Mouse (Mus musculus) neural tube, embryonic 13.5 days (tissue): Measurements from ENCODE around the gene Ints12. TPM values are rescaled to one million over a fixed set of nuclear protein-coding genes. Genes with fewer than 3 reads are reported as not detected.
A peak's percentile ranks its signal among the peaks of the same experiment; 100 is the strongest.

Experiments
- ATAC-seq: fragments of 200-750 bp; cut with Nextera tagmentation; 2 replicates; pipeline ENCODE4 v1.8.0; 2017; ENCODE audit warnings: low read depth, mild to moderate bottlenecking, moderate TSS enrichment, moderate library complexity
- H3K27ac ChIP-seq: fragments of 300-500 bp; sonication (generic); replicated peaks from 2 replicates; pipeline ENCODE4 v1.5.1; 2015; ENCODE audit warnings: moderate library complexity, mild to moderate bottlenecking, inconsistent platforms
- H3K27me3 ChIP-seq: fragments of 300-500 bp; sonication (generic); 2 replicates; pipeline ENCODE4 v1.6.1; 2015; ENCODE audit warnings: mild to moderate bottlenecking, inconsistent platforms
- H3K36me3 ChIP-seq: fragments of 300-500 bp; sonication (generic); 2 replicates; pipeline ENCODE4 v1.6.1; 2015; ENCODE audit warnings: mild to moderate bottlenecking, inconsistent platforms
- H3K4me1 ChIP-seq: fragments of 300-500 bp; sonication (generic); replicated peaks from 2 replicates; pipeline ENCODE4 v1.6.1; 2015; ENCODE audit warnings: inconsistent platforms
- H3K4me2 ChIP-seq: fragments of 300-500 bp; sonication (generic); 2 replicates; pipeline ENCODE4 v1.6.1; 2015; ENCODE audit warnings: inconsistent platforms, mild to moderate bottlenecking, moderate library complexity
- H3K4me3 ChIP-seq: fragments of 300-500 bp; sonication (generic); 2 replicates; pipeline ENCODE4 v1.5.1; 2015; ENCODE audit warnings: mild to moderate bottlenecking, inconsistent platforms
- H3K9ac ChIP-seq: fragments of 300-500 bp; sonication (generic); 2 replicates; pipeline ENCODE4 v1.6.1; 2015; ENCODE audit warnings: moderate library complexity, mild to moderate bottlenecking, inconsistent platforms
- H3K9me3 ChIP-seq: fragments of 300-500 bp; sonication (generic); 2 replicates; pipeline ENCODE4 v1.6.1; 2016; ENCODE audit warnings: inconsistent platforms
- WGBS: fragments of 180-500 bp; shearing (Covaris S2); methylation state at CpG from one replicate; pipeline ENCODE4 v1.1.7; 2015; 5-methylcytosine and 5-hydroxymethylcytosine counted together
- polyA plus RNA-seq: library from polyadenylated mRNA; unstranded; fragments of >200 nt; fragmentation: Nextera tagmentation; extraction: Ambion mirVana; gene quantifications from 2 replicates; pipeline ENCODE4 v1.2.1, GENCODE M21; 2015

Gene Ints12
- polyA plus RNA-seq, 1 experiment from 2014 or later, result 18.0 TPM

- Histone ChIP-seq H3K4me2 (no peak overlapping the region), H3K27me3 (no peaks in the 10 kb centered on the region), H3K4me3 (no peak overlapping the region), H3K9me3 (no peaks in the 10 kb centered on the region), H3K4me1 (peaks cover 13% of the 10 kb centered on the region), H3K36me3 (peaks cover 48% of the 10 kb centered on the region), H3K9ac (no peak overlapping the region), H3K27ac (no peak overlapping the region)
- no peak for ATAC-seq
- WGBS, result 96% methylated on average over 4 of the region's 4 CpGs
Observed at GRCm38 (mm10) chr3:133098336-133098735, 6.7 kb downstream of the Ints12 start.

GRCm38 (mm10) chr3:133098909-133099308 is 7.3 kb downstream of the Ints12 start:
- Histone ChIP-seq H3K4me2 (no peak overlapping the region), H3K9ac (no peak overlapping the region), H3K4me1 (peaks cover 9% of the 10 kb centered on the region), H3K9me3 (no peaks in the 10 kb centered on the region), H3K27me3 (no peaks in the 10 kb centered on the region), H3K36me3 (peaks cover 54% of the 10 kb centered on the region), H3K4me3 (no peak overlapping the region), H3K27ac (no peak overlapping the region)
- 95% methylated on average over 2 of the region's 2 CpGs for WGBS
- ATAC-seq, result no peak

- Histone ChIP-seq H3K36me3 (peaks cover 76% of the 10 kb centered on the region), H3K27me3 (no peaks in the 10 kb centered on the region), H3K4me1 (no peaks in the 10 kb centered on the region), H3K27ac (no peak overlapping the region), H3K9me3 (no peaks in the 10 kb centered on the region), H3K4me3 (no peak overlapping the region), H3K4me2 (no peak overlapping the region), H3K9ac (no peak overlapping the region)
- no peak for ATAC-seq
- WGBS, result 93% methylated on average over 3 of the region's 3 CpGs
Observed at GRCm38 (mm10) chr3:133103768-133104167, 12.1 kb downstream of the Ints12 start.

- no peak overlapping the region for H3K9ac ChIP-seq
- H3K4me1 ChIP-seq, result no peaks in the 10 kb centered on the region
- no peaks in the 10 kb centered on the region for H3K27me3 ChIP-seq
- no peak overlapping the region for H3K27ac ChIP-seq
- ATAC-seq, result no peak
- no peak overlapping the region for H3K4me3 ChIP-seq
- WGBS, result 89% methylated on average over 3 of the region's 3 CpGs
- peaks cover 77% of the 10 kb centered on the region for H3K36me3 ChIP-seq
- H3K4me2 ChIP-seq, result no peak overlapping the region
- H3K9me3 ChIP-seq, result no peaks in the 10 kb centered on the region
Observed at GRCm38 (mm10) chr3:133104436-133104835, 12.8 kb downstream of the Ints12 start.

GRCm38 (mm10) chr3:133108731-133109130 is 17.1 kb downstream of the Ints12 start:
- H3K4me2 ChIP-seq, result no peak overlapping the region
- no peaks in the 10 kb centered on the region for H3K27me3 ChIP-seq
- no peak for ATAC-seq
- H3K9me3 ChIP-seq, result no peaks in the 10 kb centered on the region
- H3K36me3 ChIP-seq, result peaks cover 54% of the 10 kb centered on the region
- H3K4me3 ChIP-seq, result no peak overlapping the region
- no peak overlapping the region for H3K9ac ChIP-seq
- 94% methylated on average over 4 of the region's 4 CpGs for WGBS
- no peaks in the 10 kb centered on the region for H3K4me1 ChIP-seq
- H3K27ac ChIP-seq, result no peak overlapping the region

GRCm38 (mm10) chr3:133109844-133110243 is 18.2 kb downstream of the Ints12 start:
- no peak overlapping the region for H3K4me2 ChIP-seq
- H3K4me1 ChIP-seq, result no peaks in the 10 kb centered on the region
- peaks cover 45% of the 10 kb centered on the region for H3K36me3 ChIP-seq
- H3K9ac ChIP-seq, result no peak overlapping the region
- H3K27me3 ChIP-seq, result no peaks in the 10 kb centered on the region
- no peaks in the 10 kb centered on the region for H3K9me3 ChIP-seq
- WGBS, result 91% methylated on average over 4 of the region's 4 CpGs
- H3K4me3 ChIP-seq, result no peak overlapping the region
- ATAC-seq, result no peak
- no peak overlapping the region for H3K27ac ChIP-seq

- ATAC-seq, result no peak
- no peaks in the 10 kb centered on the region for H3K9me3 ChIP-seq
- 43% methylated on average over 2 of the region's 2 CpGs for WGBS
Observed at GRCm38 (mm10) chr3:133111741-133112140, 20.1 kb downstream of the Ints12 start.

GRCm38 (mm10) chr3:133113281-133113680 is 21.6 kb downstream of the Ints12 start:
- H3K4me2 ChIP-seq, result no peak overlapping the region
- 64% methylated on average over 1 of the region's 1 CpGs for WGBS
- no peaks in the 10 kb centered on the region for H3K9me3 ChIP-seq
- no peaks in the 10 kb centered on the region for H3K4me1 ChIP-seq
- no peak overlapping the region for H3K27ac ChIP-seq
- peaks cover 18% of the 10 kb centered on the region for H3K36me3 ChIP-seq
- H3K27me3 ChIP-seq, result no peaks in the 10 kb centered on the region
- ATAC-seq, result no peak
- H3K9ac ChIP-seq, result no peak overlapping the region
- no peak overlapping the region for H3K4me3 ChIP-seq

More at GRCm38 (mm10) chr3:133111741-133112140, 20.1 kb downstream of the Ints12 start:
- Histone ChIP-seq H3K36me3 (peaks cover 31% of the 10 kb centered on the region), H3K27me3 (no peaks in the 10 kb centered on the region), H3K4me3 (no peak overlapping the region), H3K4me2 (no peak overlapping the region), H3K4me1 (no peaks in the 10 kb centered on the region), H3K9ac (no peak overlapping the region), H3K27ac (no peak overlapping the region)

GRCm38 (mm10) chr3:133131372-133131771 is 39.7 kb downstream of the Ints12 start:
- Histone ChIP-seq H3K27me3 (no peaks in the 10 kb centered on the region), H3K9me3 (no peaks in the 10 kb centered on the region), H3K4me2 (no peak overlapping the region), H3K27ac (no peak overlapping the region), H3K4me1 (no peaks in the 10 kb centered on the region), H3K4me3 (no peak overlapping the region), H3K36me3 (no peaks in the 10 kb centered on the region), H3K9ac (no peak overlapping the region)
- ATAC-seq, result no peak
- WGBS, result 93% methylated on average over 5 of the region's 5 CpGs

- WGBS, result 69% methylated on average over 8 of the region's 8 CpGs
- ATAC-seq, result no peak
- H3K4me2 ChIP-seq, result no peak overlapping the region
Observed at GRCm38 (mm10) chr3:133132611-133133010, 41.0 kb downstream of the Ints12 start.

GRCm38 (mm10) chr3:133141877-133142276 is 50.2 kb downstream of the Ints12 start:
- no peaks in the 10 kb centered on the region for H3K36me3 ChIP-seq
- H3K9ac ChIP-seq, result no peak overlapping the region
- ATAC-seq, result no peak
- no peak overlapping the region for H3K4me3 ChIP-seq
- no peak overlapping the region for H3K4me2 ChIP-seq
- H3K27me3 ChIP-seq, result no peaks in the 10 kb centered on the region
- no peaks in the 10 kb centered on the region for H3K4me1 ChIP-seq
- no peaks in the 10 kb centered on the region for H3K9me3 ChIP-seq
- 94% methylated on average over 6 of the region's 6 CpGs for WGBS
- H3K27ac ChIP-seq, result no peak overlapping the region

More at GRCm38 (mm10) chr3:133132611-133133010, 41.0 kb downstream of the Ints12 start:
- Histone ChIP-seq H3K9ac (no peak overlapping the region), H3K27me3 (no peaks in the 10 kb centered on the region), H3K27ac (no peak overlapping the region), H3K36me3 (no peaks in the 10 kb centered on the region), H3K4me1 (no peaks in the 10 kb centered on the region), H3K9me3 (no peaks in the 10 kb centered on the region), H3K4me3 (no peak overlapping the region)

GRCm38 (mm10) chr3:133144511-133145147 is 53.0 kb downstream of the Ints12 start:
- Histone ChIP-seq H3K27ac (no peak overlapping the region), H3K27me3 (no peaks in the 10 kb centered on the region), H3K4me3 (no peak overlapping the region), H3K9ac (no peak overlapping the region), H3K9me3 (no peaks in the 10 kb centered on the region), H3K4me2 (no peak overlapping the region), H3K36me3 (no peaks in the 10 kb centered on the region), H3K4me1 (no peaks in the 10 kb centered on the region)
- peak; percentile 61 for ATAC-seq
- WGBS, result 68% methylated on average over 6 of the region's 6 CpGs

- H3K36me3 ChIP-seq, result no peaks in the 10 kb centered on the region
- no peak overlapping the region for H3K4me2 ChIP-seq
- H3K4me1 ChIP-seq, result no peaks in the 10 kb centered on the region
- no peak overlapping the region for H3K4me3 ChIP-seq
- ATAC-seq, result no peak
- no peak overlapping the region for H3K9ac ChIP-seq
- 86% methylated on average over 6 of the region's 6 CpGs for WGBS
- no peak overlapping the region for H3K27ac ChIP-seq
- H3K27me3 ChIP-seq, result no peaks in the 10 kb centered on the region
- no peaks in the 10 kb centered on the region for H3K9me3 ChIP-seq
Observed at GRCm38 (mm10) chr3:133151629-133152028, 60.0 kb downstream of the Ints12 start.
